Mouse (Mus musculus) spleen, adult 2 months (tissue): Measurements from ENCODE around the gene Srgap3. TPM values are rescaled to one million over a fixed set of nuclear protein-coding genes. Genes with fewer than 3 reads are reported as not detected.

ENCODE experiments used
- DNase-seq, 2 experiments: peaks; one replicate each; pipeline versions ENCODE4 v3.0.0 to v3.0.0-alpha.2; 2012 to 2021; ENCODE audit warnings: low spot score in 2 of 2, low read depth in 1 of 2
- H3K27ac ChIP-seq: fragments of 200-500 bp; 2 replicates; pipeline ENCODE4 v1.5.1; 2012; ENCODE audit warnings: low read length, inconsistent platforms; ENCODE audit not compliant: insufficient read depth
- H3K27me3 ChIP-seq: fragments of 200-500 bp; 2 replicates; pipeline ENCODE4 v1.6.1; 2012; ENCODE audit warnings: mild to moderate bottlenecking, moderate library complexity, low read length, inconsistent platforms; ENCODE audit not compliant: control insufficient read depth, insufficient read depth
- H3K36me3 ChIP-seq: fragments of 200-500 bp; 2 replicates; pipeline ENCODE4 v1.6.1; 2012; ENCODE audit warnings: mild to moderate bottlenecking, low read length, inconsistent platforms; ENCODE audit not compliant: control insufficient read depth, insufficient read depth
- H3K4me1 ChIP-seq: fragments of 200-500 bp; 2 replicates; pipeline ENCODE4 v1.6.1; 2011; ENCODE audit warnings: inconsistent platforms; ENCODE audit not compliant: control insufficient read depth, insufficient read depth, insufficient read length
- H3K4me3 ChIP-seq: fragments of 200-500 bp; 2 replicates; pipeline ENCODE4 v1.5.1; 2011; ENCODE audit warnings: mild to moderate bottlenecking, inconsistent platforms; ENCODE audit not compliant: insufficient read depth, insufficient read length; ENCODE audit errors: extremely low read depth
- CTCF ChIP-seq: fragments of 200-500 bp; IDR thresholded peaks from 2 replicates; pipeline ENCODE4 v1.5.1; 2011; ENCODE audit warnings: mild to moderate bottlenecking, inconsistent platforms; ENCODE audit not compliant: insufficient read depth, insufficient read length, insufficient replicate concordance; ENCODE audit errors: extremely low read depth
- POLR2A ChIP-seq: fragments of 200-500 bp; IDR thresholded peaks from 2 replicates; pipeline ENCODE4 v1.6.1; 2011; ENCODE audit warnings: low read depth, low read length, inconsistent platforms
- WGBS: fragments of 180-500 bp; shearing (Covaris S2); methylation state at CpG from one replicate; pipeline ENCODE4 v1.1.7; 2018; 5-methylcytosine and 5-hydroxymethylcytosine counted together
- polyA plus RNA-seq: library from polyadenylated mRNA; depleted of rRNA; stranded (reverse); fragments of >200 nt; gene quantifications from 2 replicates; pipeline ENCODE4 v1.2.3, GENCODE M21; 2012

Srgap3 gene
- polyA plus RNA-seq, 1 experiment: 2.7 TPM

DNA sequence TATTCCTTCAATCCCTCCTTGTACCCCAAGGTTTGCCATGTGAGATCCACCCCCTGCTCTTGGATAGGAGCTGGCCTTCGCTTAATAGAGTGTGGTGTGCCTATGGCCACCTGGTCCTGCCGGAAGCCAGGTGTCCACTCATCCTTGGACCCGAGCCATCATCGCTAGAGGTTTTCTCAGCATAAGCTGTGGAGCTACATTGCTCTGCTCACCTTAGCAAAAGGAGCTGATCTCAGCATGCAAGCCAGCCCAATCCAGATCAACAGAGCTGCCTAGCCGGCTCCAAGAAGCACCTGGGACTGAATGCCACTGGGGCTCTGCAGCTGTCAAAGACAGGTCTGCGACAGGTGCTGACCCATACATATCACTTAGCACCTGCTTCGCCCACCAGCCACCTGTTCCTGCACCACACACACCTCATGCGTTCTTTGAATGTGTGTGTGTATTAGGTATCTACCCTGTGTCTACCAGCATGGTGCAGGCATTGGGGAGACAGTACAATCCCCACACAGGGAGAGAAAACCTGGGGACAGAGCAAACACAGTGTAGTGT is 98.4 kb downstream of the Srgap3 start:
- peaks cover 7% of the 10 kb centered on the region; the same call in 1 of the 2 replicates for H3K4me1 ChIP-seq
- H3K27me3 ChIP-seq: no peaks in the 10 kb centered on the region
- no peaks in the 10 kb centered on the region for H3K36me3 ChIP-seq
- no peak overlapping the region for H3K4me3 ChIP-seq
- H3K27ac ChIP-seq: no peak overlapping the region
- WGBS: 92% methylated on average over 8 of the region's 8 CpGs
- no peak for DNase-seq
- TF ChIP-seq CTCF (no peak), POLR2A (no peak)

DNA sequence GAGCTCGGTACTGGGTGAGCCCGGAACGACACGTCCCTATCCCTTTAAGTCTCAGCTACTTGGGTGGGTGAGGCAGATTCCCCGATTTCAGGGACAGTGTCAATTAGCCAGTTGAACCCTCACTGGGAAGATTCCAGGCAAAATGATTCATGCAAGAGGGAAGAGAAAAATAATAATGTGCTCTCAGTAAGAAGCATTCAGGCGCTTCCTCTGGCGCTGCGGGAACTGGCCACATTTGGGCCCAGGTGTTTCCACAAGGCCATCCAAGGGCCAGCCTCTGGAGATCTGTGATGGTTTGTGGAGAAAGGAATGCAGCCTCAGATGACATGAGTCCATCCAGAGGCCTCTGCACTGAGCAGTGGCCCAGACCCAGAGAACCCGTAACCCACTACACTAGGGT is 100.2 kb downstream of the Srgap3 start:
- Histone ChIP-seq H3K4me1 (no peaks in the 10 kb centered on the region), H3K27ac (no peak overlapping the region), H3K36me3 (no peaks in the 10 kb centered on the region), H3K4me3 (no peak overlapping the region), H3K27me3 (no peaks in the 10 kb centered on the region)
- DNase-seq: no peak
- 93% methylated on average over 9 of the region's 9 CpGs for WGBS
- no peak for TF ChIP-seq POLR2A
- no peak for TF ChIP-seq CTCF

DNA sequence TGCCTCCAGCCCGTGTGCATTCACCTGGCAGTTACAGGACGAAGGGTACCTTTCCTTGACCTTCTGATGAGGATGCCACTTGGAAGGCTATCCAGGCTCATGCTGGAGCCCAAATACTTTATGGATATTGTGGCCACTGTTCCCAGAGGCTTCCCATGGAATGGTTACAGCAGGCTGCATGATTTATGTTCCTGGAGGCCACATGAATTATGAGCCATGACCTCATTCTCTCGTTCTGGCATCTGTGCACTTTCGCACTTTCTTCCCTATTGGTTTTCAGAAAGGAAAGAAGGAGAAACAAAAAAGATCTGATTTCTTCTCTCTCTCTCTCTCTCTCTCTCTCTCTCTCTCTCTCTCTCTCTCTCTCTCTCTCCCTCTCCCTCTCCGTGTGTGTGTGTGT is 104.6 kb downstream of the Srgap3 start:
- TF ChIP-seq CTCF (no peak), POLR2A (no peak)
- H3K4me1 ChIP-seq: no peaks in the 10 kb centered on the region
- no peaks in the 10 kb centered on the region for H3K27me3 ChIP-seq
- DNase-seq: no peak
- H3K4me3 ChIP-seq: no peak overlapping the region
- H3K27ac ChIP-seq: no peak overlapping the region
- WGBS: 81% methylated on average over 5 of the region's 5 CpGs
- H3K36me3 ChIP-seq: no peaks in the 10 kb centered on the region

DNA sequence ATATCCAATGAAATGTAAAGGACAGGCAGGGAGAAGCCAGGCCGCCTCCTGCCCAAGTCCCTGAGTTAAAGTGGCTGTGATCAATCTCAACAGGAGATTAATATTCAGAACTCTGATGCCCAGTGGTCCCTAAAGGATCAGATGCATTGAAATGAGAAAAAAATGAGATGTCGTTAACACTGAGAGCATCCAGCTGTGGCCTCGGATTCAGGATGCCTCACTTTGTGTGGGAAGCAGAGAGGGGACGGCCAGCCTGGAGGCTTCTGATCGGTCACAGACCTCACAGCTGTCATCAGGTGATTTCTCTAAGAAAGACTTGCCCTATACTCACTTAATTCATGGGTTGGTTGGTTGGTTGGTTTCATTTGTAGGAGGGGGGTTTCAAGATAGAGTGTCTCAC is 106.7 kb downstream of the Srgap3 start:
- Histone ChIP-seq H3K36me3 (no peaks in the 10 kb centered on the region), H3K27me3 (no peaks in the 10 kb centered on the region), H3K4me1 (no peaks in the 10 kb centered on the region), H3K27ac (no peak overlapping the region), H3K4me3 (no peak overlapping the region)
- WGBS: 88% methylated on average over 5 of the region's 5 CpGs
- no peak for DNase-seq
- TF ChIP-seq POLR2A (no peak), CTCF (no peak)

DNA sequence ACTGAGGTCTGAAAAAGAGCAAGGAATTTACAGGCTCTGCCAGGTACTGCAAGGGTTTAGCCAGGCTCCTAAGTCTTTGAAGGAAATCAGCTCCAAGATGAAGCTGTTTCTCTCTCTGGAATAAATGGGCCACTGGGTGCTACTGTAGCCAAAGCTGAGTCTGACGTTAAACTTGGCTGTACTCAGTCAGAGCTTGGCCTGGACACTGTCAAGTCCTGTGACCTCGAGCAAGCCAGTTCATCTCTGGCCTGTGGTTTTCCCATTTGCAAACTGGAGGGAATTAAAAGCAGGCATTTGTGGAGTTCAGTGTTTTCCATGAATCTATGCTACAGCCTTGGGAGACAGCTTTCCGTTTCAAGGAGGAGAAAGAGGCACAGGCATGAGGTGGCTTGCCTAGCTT is 107.7 kb downstream of the Srgap3 start:
- no peak for TF ChIP-seq POLR2A
- DNase-seq: no peak
- WGBS: 85% methylated on average over 3 of the region's 3 CpGs
- Histone ChIP-seq H3K27me3 (no peaks in the 10 kb centered on the region), H3K4me1 (no peaks in the 10 kb centered on the region), H3K27ac (no peak overlapping the region), H3K4me3 (no peak overlapping the region), H3K36me3 (no peaks in the 10 kb centered on the region)

DNA sequence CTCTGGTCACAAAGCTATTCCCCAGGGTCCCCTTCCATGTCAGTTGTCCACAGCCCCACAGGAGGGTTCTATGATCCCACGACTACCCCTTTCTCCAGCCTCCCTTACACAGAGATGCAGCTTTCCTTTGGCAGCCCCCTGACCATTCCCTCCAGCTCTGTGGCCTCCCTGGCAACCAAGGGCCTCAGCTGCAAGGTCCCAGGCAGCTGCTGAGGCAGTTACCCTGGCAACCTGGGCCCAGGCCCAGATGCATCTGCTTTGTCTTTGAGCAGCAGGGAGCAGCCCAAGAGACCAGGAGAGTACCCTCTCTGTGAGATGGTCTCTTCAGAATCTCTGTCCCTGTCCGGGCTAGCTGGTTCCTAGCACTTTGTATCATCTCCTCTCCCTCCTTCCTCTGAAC is 108.2 kb downstream of the Srgap3 start:
- Histone ChIP-seq H3K27me3 (no peaks in the 10 kb centered on the region), H3K36me3 (no peaks in the 10 kb centered on the region), H3K27ac (no peak overlapping the region), H3K4me1 (no peaks in the 10 kb centered on the region), H3K4me3 (no peak overlapping the region)
- TF ChIP-seq CTCF (no peak), POLR2A (no peak)
- 86% methylated on average over 2 of the region's 2 CpGs for WGBS
- DNase-seq: no peak

DNA sequence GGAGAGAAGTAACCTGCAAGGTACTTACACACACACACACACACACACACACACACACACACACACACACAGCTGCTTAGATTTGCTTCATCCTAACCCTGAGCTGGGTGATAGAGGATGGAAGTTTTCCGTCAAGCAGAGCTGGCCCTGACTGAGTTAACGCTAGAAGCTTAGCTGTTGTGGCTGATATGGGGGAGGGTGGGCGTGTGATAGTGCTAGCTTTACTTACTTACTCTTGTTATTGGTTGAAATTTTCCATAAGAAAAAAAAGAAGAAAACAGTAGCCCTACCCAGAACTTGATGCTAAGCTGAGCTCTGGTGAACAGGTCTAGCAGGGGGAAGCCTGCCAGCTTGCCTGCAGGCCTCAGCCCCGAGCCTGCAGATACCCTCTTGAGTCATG is 110.4 kb downstream of the Srgap3 start:
- TF ChIP-seq CTCF (no peak), POLR2A (no peak)
- 75% methylated on average over 4 of the region's 4 CpGs for WGBS
- no peak for DNase-seq

More for the DNA sequence above, 110.4 kb downstream of the Srgap3 start:
- H3K27ac ChIP-seq: no peak overlapping the region
- no peaks in the 10 kb centered on the region for H3K27me3 ChIP-seq
- no peaks in the 10 kb centered on the region for H3K4me1 ChIP-seq
- H3K36me3 ChIP-seq: no peaks in the 10 kb centered on the region
- no peak overlapping the region for H3K4me3 ChIP-seq
